12 mouse cellular contexts compared by ENCODE assay signal in the genomic region with DNA sequence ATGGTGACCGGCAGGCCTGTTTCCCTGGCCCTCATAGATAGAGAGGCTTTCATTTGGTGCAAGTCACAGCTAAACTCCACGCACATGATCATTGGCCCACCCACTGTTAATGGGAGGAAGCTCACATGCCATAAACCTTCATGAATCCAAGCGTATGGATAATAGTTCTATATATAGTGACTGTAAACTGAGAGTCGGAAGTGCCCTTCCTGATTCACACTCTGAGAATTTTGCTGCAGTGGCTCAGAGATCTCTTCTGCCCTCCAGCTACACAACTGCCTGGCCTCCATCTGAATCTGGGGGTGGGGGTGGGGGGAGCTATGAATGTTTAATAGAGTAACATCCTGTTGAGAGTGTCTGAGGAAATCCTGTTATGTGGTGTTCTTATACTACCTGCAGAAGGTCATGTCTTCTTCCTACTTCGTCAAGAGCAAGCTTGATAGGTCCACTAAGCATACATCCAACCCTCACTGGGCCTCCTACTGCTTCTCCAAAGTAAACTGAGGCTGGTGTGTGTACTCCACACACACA.
DNase-seq lines count a peak whose midpoint lies in the region; ATAC-seq and TF ChIP-seq lines count a peak whose summit lies in the region.
"Had no signal": no experiment of that assay in that cellular context is flagged by ENCODE, and none has a peak within 500 bp of the region (broad histone marks: within the 10 kb centered on the region; RNA-seq: fewer than 3 reads in every experiment).

No protein-coding gene starts in this region.

- DNase-seq in hindbrain, embryonic 10.5 days (ENCODE audit: low spot score) = no peak
- no peak for DNase-seq in hindbrain, embryonic 11.5 days (ENCODE audit: low spot score)
- no peak for DNase-seq in midbrain, postnatal 0 days (ENCODE audit: low spot score)
- peak; percentile 50 for DNase-seq in naive thymus-derived CD4-positive, alpha-beta T cell, adult 2 months (ENCODE audit: low read depth)
- DNase-seq in right cerebral cortex, postnatal 10 days (ENCODE audit: low spot score in 2 of 2) = no peak
- DNase-seq in right cerebral cortex, adult 18-20 months = no peak
- DNase-seq: cerebellum, adult 11-12 months; kidney, adult 9 months; thymus, postnatal 25 days had no signal

- no peak for TF ChIP-seq CTCF in midbrain, postnatal 0 days (IDR thresholded peaks at IDR 0.05)

- 0 out of 2 replicates have a peak overlapping the region, but pooled peaks have one; percentile 35 for H3K27ac ChIP-seq in hindbrain, embryonic 10.5 days
- no peak overlapping the region for H3K27ac ChIP-seq in hindbrain, embryonic 11.5 days (ENCODE audit: low read depth, low read length)
- peak overlapping the region; percentile 16; the same call in 1 of the 2 replicates for H3K27ac ChIP-seq in midbrain, embryonic 13.5 days
- no peak overlapping the region for H3K27ac ChIP-seq in midbrain, postnatal 0 days (ENCODE audit: low read depth, low read length)
- peak overlapping the region; percentile 74 for H3K27ac ChIP-seq in embryonic facial prominence, embryonic 13.5 days
- H3K27ac ChIP-seq: heart, embryonic 15.5 days had no signal

- no peak overlapping the region for H3K4me2 ChIP-seq in hindbrain, embryonic 11.5 days (replicated peaks; ENCODE audit: low read depth, low read length)
- no peak overlapping the region for H3K4me2 ChIP-seq in midbrain, embryonic 13.5 days (replicated peaks)
- H3K4me2 ChIP-seq in midbrain, postnatal 0 days (ENCODE audit: low read depth, low read length, poor library complexity, severe bottlenecking) = no peak overlapping the region
- H3K4me2 ChIP-seq in embryonic facial prominence, embryonic 13.5 days = no peak overlapping the region
- H3K4me2 ChIP-seq: heart, embryonic 15.5 days had no signal

- H3K27me3 ChIP-seq in hindbrain, embryonic 10.5 days (ENCODE audit: insufficient read depth, poor library complexity, severe bottlenecking) = no peaks in the 10 kb centered on the region
- H3K27me3 ChIP-seq in hindbrain, embryonic 11.5 days (ENCODE audit: control insufficient read depth, insufficient read depth, low read length) = no peaks in the 10 kb centered on the region
- H3K27me3 ChIP-seq in midbrain, embryonic 13.5 days = no peaks in the 10 kb centered on the region
- no peaks in the 10 kb centered on the region for H3K27me3 ChIP-seq in midbrain, postnatal 0 days (ENCODE audit: insufficient read depth, low read length)
- H3K27me3 ChIP-seq in embryonic facial prominence, embryonic 13.5 days = no peaks in the 10 kb centered on the region
- H3K27me3 ChIP-seq: heart, embryonic 15.5 days had no signal

- no peak overlapping the region for H3K4me3 ChIP-seq in hindbrain, embryonic 10.5 days
- no peak overlapping the region for H3K4me3 ChIP-seq in hindbrain, embryonic 11.5 days (ENCODE audit: low read depth, low read length)
- H3K4me3 ChIP-seq in midbrain, embryonic 13.5 days (replicated peaks) = no peak overlapping the region
- no peak overlapping the region for H3K4me3 ChIP-seq in midbrain, postnatal 0 days (ENCODE audit: low read depth, low read length)
- H3K4me3 ChIP-seq in embryonic facial prominence, embryonic 13.5 days = no peak overlapping the region
- H3K4me3 ChIP-seq: heart, embryonic 15.5 days had no signal

- peaks cover 31% of the 10 kb centered on the region for H3K36me3 ChIP-seq in hindbrain, embryonic 10.5 days
- H3K36me3 ChIP-seq in hindbrain, embryonic 11.5 days (ENCODE audit: control insufficient read depth, insufficient read depth, low read length) = no peaks in the 10 kb centered on the region
- H3K36me3 ChIP-seq in midbrain, embryonic 13.5 days = peaks cover 19% of the 10 kb centered on the region
- H3K36me3 ChIP-seq in midbrain, postnatal 0 days (ENCODE audit: insufficient read depth, low read length) = peaks cover 17% of the 10 kb centered on the region
- peaks cover 16% of the 10 kb centered on the region for H3K36me3 ChIP-seq in embryonic facial prominence, embryonic 13.5 days

- H3K9me3 ChIP-seq in hindbrain, embryonic 10.5 days = no peaks in the 10 kb centered on the region
- H3K9me3 ChIP-seq in hindbrain, embryonic 11.5 days (ENCODE audit: control insufficient read depth, low read length) = no peaks in the 10 kb centered on the region
- H3K9me3 ChIP-seq in midbrain, embryonic 13.5 days = no peaks in the 10 kb centered on the region
- H3K9me3 ChIP-seq in midbrain, postnatal 0 days (ENCODE audit: low read length) = no peaks in the 10 kb centered on the region
- H3K9me3 ChIP-seq in embryonic facial prominence, embryonic 13.5 days = no peaks in the 10 kb centered on the region
- H3K9me3 ChIP-seq: heart, embryonic 15.5 days had no signal

- H3K4me1 ChIP-seq in hindbrain, embryonic 10.5 days (replicated peaks) = peaks cover 58% of the 10 kb centered on the region
- peaks cover 7% of the 10 kb centered on the region for H3K4me1 ChIP-seq in hindbrain, embryonic 11.5 days (replicated peaks; ENCODE audit: control insufficient read depth, insufficient read depth, low read length)
- peaks cover 75% of the 10 kb centered on the region for H3K4me1 ChIP-seq in midbrain, embryonic 13.5 days (replicated peaks)
- no peaks in the 10 kb centered on the region for H3K4me1 ChIP-seq in midbrain, postnatal 0 days (ENCODE audit: insufficient read depth, low read length)
- H3K4me1 ChIP-seq in embryonic facial prominence, embryonic 13.5 days = peaks cover 58% of the 10 kb centered on the region

- H3K9ac ChIP-seq in hindbrain, embryonic 11.5 days (ENCODE audit: low read depth, low read length) = no peak overlapping the region
- 0 out of 2 replicates have a peak overlapping the region, but pooled peaks have one; percentile 8 for H3K9ac ChIP-seq in midbrain, embryonic 13.5 days (replicated peaks)
- H3K9ac ChIP-seq in midbrain, postnatal 0 days (replicated peaks; ENCODE audit: low read length, poor library complexity, severe bottlenecking) = no peak overlapping the region
- H3K9ac ChIP-seq in embryonic facial prominence, embryonic 13.5 days = no peak overlapping the region
- H3K9ac ChIP-seq: heart, embryonic 15.5 days had no signal

- ATAC-seq in hindbrain, embryonic 11.5 days (ENCODE audit: low FRiP score) = no peak
- no peak for ATAC-seq in midbrain, embryonic 13.5 days
- ATAC-seq in midbrain, postnatal 0 days (ENCODE audit: low FRiP score) = no peak
- ATAC-seq in embryonic facial prominence, embryonic 13.5 days (ENCODE audit: insufficient number of reproducible peaks, insufficient read depth, low FRiP score, low TSS enrichment, low read depth) = no peak

- 90% methylated on average over 5 of the region's 5 CpGs for WGBS in hindbrain, embryonic 10.5 days
- 88% methylated on average over 5 of the region's 5 CpGs for WGBS in hindbrain, embryonic 11.5 days
- 76% methylated on average over 5 of the region's 5 CpGs for WGBS in midbrain, embryonic 13.5 days
- WGBS in midbrain, postnatal 0 days = 67% methylated on average over 5 of the region's 5 CpGs
- WGBS in embryonic facial prominence, embryonic 13.5 days = 53% methylated on average over 5 of the region's 5 CpGs

Comparison
In these comparisons a context has a peak if more than half of its experiments do, and no peak if none do; other contexts are left out.
1. H3K27ac ChIP-seq: peak in hindbrain, embryonic 10.5 days (single experiment), midbrain, embryonic 13.5 days (single experiment) and embryonic facial prominence, embryonic 13.5 days (single experiment); none in hindbrain, embryonic 11.5 days (single experiment) and midbrain, postnatal 0 days (single experiment).